Mouse (Mus musculus) bone marrow, adult 2 months (tissue): ENCODE measurements at regions not wholly inside any gene's neighbourhood (a gene's known extent, or its start where the extent isn't known, plus 50 kb on each side); places are given as distances from the start of the nearest gene placed in this dataset.

Experiments used
- H3K27ac ChIP-seq: fragments of 200-500 bp; 2 replicates; pipeline ENCODE4 v1.5.1; 2012; ENCODE audit warnings: low read depth, mild to moderate bottlenecking, control low read depth, inconsistent platforms, low read length; ENCODE audit not compliant: control insufficient read depth, poor library complexity, insufficient read depth
- H3K4me1 ChIP-seq: fragments of 200-500 bp; 2 replicates; pipeline ENCODE4 v1.6.1; 2011; ENCODE audit warnings: low read length; ENCODE audit not compliant: control insufficient read depth, insufficient read depth
- H3K4me3 ChIP-seq: fragments of 200-500 bp; replicated peaks from 2 replicates; pipeline ENCODE3; 2011; ENCODE audit warnings: mild to moderate bottlenecking, low read depth, low read length, control low read depth; ENCODE audit not compliant: control insufficient read depth
- CTCF ChIP-seq: fragments of 200-500 bp; IDR thresholded peaks from 2 replicates; pipeline ENCODE4 v1.5.1; 2011; ENCODE audit warnings: low read length, control low read depth; ENCODE audit not compliant: control insufficient read depth, insufficient read depth
- POLR2A ChIP-seq: fragments of 200-500 bp; IDR thresholded peaks from 2 replicates; pipeline ENCODE4 v1.6.1; 2011; ENCODE audit warnings: low read depth, mild to moderate bottlenecking, control low read depth, low read length, borderline replicate concordance; ENCODE audit not compliant: control insufficient read depth
- WGBS: fragments of 180-500 bp; shearing (Covaris S2); methylation state at CpG from one replicate; pipeline ENCODE4 v1.1.7; 2018; 5-methylcytosine and 5-hydroxymethylcytosine counted together

- TF ChIP-seq POLR2A (no peak), CTCF (no peak)
- Histone ChIP-seq H3K4me1 (no peaks in the 10 kb centered on the region), H3K27ac (no peak overlapping the region), H3K4me3 (no peak overlapping the region)
- WGBS: 68% methylated on average over 3 of the region's 3 CpGs
Measured at GRCm38 (mm10) chr9:101596898-101597297, 264.7 kb upstream of the 9630041A04Rik start.

- no peak overlapping the region for H3K4me3 ChIP-seq
- 79% methylated on average over 14 of the region's 14 CpGs for WGBS
- H3K4me1 ChIP-seq: no peaks in the 10 kb centered on the region
- H3K27ac ChIP-seq: no peak overlapping the region
- no peak for TF ChIP-seq POLR2A
- no peak for TF ChIP-seq CTCF
Measured at GRCm38 (mm10) chr9:101595101-101595650, 266.5 kb upstream of the 9630041A04Rik start.

- Histone ChIP-seq H3K4me3 (no peak overlapping the region), H3K27ac (no peak overlapping the region), H3K4me1 (no peaks in the 10 kb centered on the region)
- 80% methylated on average over 8 of the region's 8 CpGs for WGBS
- no peak for TF ChIP-seq CTCF
- TF ChIP-seq POLR2A: no peak
Measured at GRCm38 (mm10) chr9:101592621-101593020, 269.0 kb upstream of the 9630041A04Rik start.

- H3K4me1 ChIP-seq: no peaks in the 10 kb centered on the region
Measured at GRCm38 (mm10) chr9:101591681-101592080, 270.0 kb upstream of the 9630041A04Rik start.

GRCm38 (mm10) chr9:101590310-101590709, 271.3 kb upstream of the 9630041A04Rik start:
- H3K27ac ChIP-seq: no peak overlapping the region
- 71% methylated on average over 3 of the region's 3 CpGs for WGBS
- no peak overlapping the region for H3K4me3 ChIP-seq
- no peak for TF ChIP-seq CTCF
- TF ChIP-seq POLR2A: no peak
- H3K4me1 ChIP-seq: no peaks in the 10 kb centered on the region

More at GRCm38 (mm10) chr9:101591681-101592080, 270.0 kb upstream of the 9630041A04Rik start:
- Histone ChIP-seq H3K27ac (no peak overlapping the region), H3K4me3 (no peak overlapping the region)
- TF ChIP-seq CTCF (no peak), POLR2A (no peak)
- WGBS: 81% methylated on average over 8 of the region's 8 CpGs

GRCm38 (mm10) chr9:101581064-101581463, 280.6 kb upstream of the 9630041A04Rik start:
- Histone ChIP-seq H3K4me1 (no peaks in the 10 kb centered on the region), H3K27ac (no peak overlapping the region), H3K4me3 (no peak overlapping the region)
- WGBS: 73% methylated on average over 4 of the region's 4 CpGs
- TF ChIP-seq POLR2A (no peak), CTCF (no peak)

- H3K27ac ChIP-seq: no peak overlapping the region
- no peaks in the 10 kb centered on the region for H3K4me1 ChIP-seq
- no peak overlapping the region for H3K4me3 ChIP-seq
- 20% methylated on average over 4 of the region's 4 CpGs for WGBS
- TF ChIP-seq CTCF: no peak
- TF ChIP-seq POLR2A: no peak
Measured at GRCm38 (mm10) chr9:101570714-101571113, 290.9 kb upstream of the 9630041A04Rik start.

GRCm38 (mm10) chr9:101563196-101563595, 298.4 kb upstream of the 9630041A04Rik start:
- WGBS: 70% methylated on average over 9 of the region's 9 CpGs

GRCm38 (mm10) chr9:101559366-101559765, 302.3 kb upstream of the 9630041A04Rik start:
- H3K4me1 ChIP-seq: no peaks in the 10 kb centered on the region
- TF ChIP-seq POLR2A: no peak
- no peak for TF ChIP-seq CTCF
- no peak overlapping the region for H3K4me3 ChIP-seq
- WGBS: 87% methylated on average over 11 of the region's 11 CpGs
- H3K27ac ChIP-seq: no peak overlapping the region

More at GRCm38 (mm10) chr9:101563196-101563595, 298.4 kb upstream of the 9630041A04Rik start:
- no peak for TF ChIP-seq CTCF
- no peak for TF ChIP-seq POLR2A
- no peak overlapping the region for H3K27ac ChIP-seq
- no peaks in the 10 kb centered on the region for H3K4me1 ChIP-seq
- no peak overlapping the region for H3K4me3 ChIP-seq
